Mouse (Mus musculus): ENCODE data around the gene Ddr1.

Gene Ddr1

GRCm38 (mm10) chr17:35691811-35692210 is 12.6 kb downstream of the Ddr1 start:
- DNase-seq, result no peak

GRCm38 (mm10) chr17:35689936-35690645 is 14.3 kb downstream of the Ddr1 start:
- DNase-seq, result no peak

DNA sequence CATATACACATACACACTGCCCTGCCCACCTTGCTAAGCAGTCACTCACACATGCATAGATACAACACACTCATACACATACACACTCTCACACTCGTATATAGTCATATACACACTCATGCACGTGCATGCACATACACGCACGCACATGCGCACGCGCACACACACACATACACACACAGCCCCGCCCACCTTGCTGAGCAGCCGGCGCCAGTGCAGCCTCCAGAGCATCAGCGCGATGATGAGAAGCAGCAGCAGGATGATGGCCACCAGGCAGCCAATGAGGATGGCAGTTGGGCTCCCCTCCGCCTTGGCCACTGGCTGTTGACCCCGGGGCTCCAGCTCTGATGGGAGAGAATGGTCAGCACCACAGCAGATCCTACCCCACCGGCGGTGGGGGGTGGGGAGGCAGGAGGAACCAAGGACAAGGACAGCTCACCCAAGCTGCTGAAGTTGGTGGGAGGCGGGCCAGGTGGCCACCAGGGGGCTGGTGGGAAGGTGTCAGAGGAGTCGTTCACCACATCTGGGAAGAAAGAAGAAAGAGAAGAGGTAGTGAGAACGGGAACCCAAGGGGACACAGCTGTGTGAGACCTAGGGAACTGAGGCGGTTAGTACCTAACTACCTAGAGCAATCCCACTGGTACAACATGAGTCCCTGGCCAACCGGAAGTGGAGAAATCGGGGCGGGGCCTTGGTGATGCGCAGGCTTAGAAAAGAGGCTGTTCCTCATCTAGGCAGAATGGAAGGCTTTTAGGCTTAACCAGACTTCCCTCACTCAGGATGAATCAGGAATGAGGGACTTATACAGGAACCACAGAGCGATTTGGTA is 15.9 kb downstream of the Ddr1 start:
- no peak for DNase-seq

DNA sequence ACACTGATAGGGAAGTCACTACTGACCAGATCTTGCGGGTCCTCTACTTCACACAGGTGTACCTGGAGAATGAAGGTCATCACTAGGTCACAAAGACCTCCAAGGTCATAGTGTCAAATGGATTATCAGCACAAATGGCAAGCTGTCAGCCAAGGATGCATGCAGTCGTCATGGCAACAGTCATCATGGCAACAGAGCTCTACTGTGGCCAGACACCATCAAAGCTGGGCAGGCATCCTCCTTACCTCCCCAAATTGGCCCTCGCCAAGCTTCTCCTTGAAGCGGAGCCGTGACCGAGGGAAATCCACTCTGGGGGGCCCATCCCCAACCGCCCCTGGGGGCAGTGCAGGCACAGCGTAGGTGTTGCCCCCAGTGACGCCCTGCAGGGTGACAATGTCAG is 19.4 kb downstream of the Ddr1 start:
- DNase-seq, result no peak

DNA sequence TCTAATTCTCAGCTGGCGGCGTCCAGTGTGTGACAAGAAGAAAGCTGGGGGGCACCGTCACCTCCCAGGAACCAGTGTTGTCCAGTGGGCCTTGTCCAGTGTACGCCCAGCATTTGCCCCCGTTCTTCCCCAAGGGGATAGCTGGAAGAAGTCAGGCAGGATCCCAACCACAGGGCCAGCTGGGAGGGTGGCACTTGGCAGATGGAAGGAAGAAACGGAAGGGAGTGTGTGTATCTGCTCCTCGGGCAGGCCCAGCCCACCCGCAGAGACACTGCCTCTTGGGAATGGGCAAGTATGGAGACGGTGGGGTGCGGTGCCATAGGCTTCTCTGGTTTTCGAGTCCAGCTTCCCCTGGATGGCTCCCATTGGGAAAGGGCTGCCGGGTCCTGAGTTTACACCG is 22.4 kb downstream of the Ddr1 start:
- no peak for DNase-seq

- no peak for DNase-seq
These were observed 23.8 kb downstream of the Ddr1 start for GRCm38 (mm10) chr17:35680591-35680990.

GRCm38 (mm10) chr17:35673416-35674035 is 30.9 kb downstream of the Ddr1 start, which contains the start of gene Gtf2h4:
Gtf2h4 (minus strand) TSS chr17:35673739.
- peak; percentile 98 for DNase-seq

GRCm38 (mm10) chr17:35672527-35672926 is 31.9 kb downstream of the Ddr1 start:
- no peak for DNase-seq

DNA sequence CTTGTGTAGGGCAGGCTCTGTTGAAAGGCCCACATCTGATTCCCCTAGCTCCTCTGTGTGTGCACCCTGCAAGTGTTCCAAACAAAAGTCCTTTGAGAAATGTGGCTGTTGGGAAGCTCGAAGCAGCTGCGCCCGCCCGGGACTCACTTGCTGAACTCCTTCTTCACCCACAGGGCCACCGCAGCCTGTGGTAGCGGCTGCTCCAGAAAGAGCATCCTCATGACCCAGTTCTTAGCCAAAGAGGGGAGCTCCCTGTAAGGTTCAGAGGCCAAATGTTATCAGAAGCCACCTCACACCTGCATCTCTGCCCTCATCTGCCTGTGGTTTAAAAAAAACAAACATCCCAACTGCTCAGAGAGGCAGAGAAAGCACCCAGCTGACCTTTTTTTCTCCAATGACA is 32.6 kb downstream of the Ddr1 start:
- DNase-seq, result no peak

DNA sequence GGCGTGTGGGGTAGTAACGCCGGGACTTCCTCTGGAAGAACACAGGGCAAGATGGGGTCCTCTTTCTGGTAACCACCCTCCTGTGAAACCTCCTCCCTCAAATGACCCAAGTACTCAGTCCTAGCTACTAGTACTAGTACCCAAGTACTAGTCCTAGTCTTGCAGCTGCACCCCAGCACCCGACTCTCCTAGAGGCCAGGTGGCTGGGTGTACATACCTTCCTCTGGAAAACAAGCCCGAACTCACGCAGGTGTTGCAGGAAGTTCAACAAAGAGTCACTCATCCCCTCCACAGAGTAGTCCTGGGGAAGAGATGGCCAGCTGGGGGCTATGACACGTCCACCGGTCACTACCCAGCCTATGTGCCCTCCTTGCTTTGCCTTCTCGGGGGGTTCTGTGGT is 34.7 kb downstream of the Ddr1 start:
- no peak for DNase-seq

DNA sequence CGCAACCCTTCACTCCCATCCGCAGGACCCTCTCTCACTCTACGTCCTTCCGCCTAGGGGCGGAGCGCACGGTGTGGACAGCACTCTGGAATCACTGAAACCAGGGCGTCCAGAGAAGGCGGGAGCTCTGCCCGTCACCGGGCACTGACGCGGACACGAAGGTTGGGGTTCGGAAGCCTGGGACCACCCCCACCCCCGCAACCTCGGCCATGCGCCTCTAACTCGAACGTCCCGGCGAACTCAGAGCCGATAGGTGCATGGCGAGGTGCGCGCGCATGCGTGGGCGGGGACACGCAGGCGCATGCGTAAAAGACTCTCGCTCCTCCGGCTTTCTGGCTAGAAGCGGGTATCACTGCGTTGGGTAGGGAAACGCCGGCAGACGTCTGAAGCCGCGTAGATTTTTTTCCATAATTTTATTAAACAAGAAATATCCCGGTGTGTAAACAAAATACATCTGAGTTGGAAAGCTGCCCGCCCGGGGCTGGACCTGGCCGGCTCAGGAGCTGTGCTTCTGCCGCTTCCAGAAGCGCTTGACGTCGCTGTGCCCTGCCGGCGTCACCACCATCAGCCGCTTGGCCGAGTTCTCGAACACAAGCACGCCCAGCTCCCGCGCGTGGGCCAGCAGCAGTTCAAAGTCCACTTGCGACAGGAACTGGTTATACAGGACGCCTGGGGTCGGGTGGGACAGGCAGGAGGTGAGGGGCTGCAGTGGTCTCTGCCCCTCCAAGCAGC is 36.9 kb downstream of the Ddr1 start, which contains the start of gene Vars2:
Vars2 (minus strand) TSS at position 259 of the 732 bp plus-strand sequence.
- peak; percentile 98 for DNase-seq

DNA sequence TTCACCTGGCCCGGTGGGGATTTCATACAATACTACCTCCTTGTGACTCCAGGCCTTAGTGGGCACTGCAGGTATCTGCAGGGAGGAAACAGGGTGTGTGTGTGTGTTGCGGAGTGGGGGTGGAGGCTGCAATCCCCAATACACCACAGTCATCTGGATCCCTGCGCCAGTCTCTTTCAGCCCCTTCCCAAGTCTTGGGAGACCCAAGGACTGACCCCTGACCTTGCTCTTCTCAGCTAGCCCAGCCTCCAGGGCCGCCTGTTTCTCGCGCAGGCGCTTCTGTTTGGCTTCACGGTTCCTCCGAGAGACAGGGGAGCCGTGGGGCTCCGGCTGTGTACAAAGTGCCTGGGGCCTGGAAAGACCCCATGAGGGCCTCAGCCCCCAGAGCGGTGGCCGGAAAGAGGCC is 37.6 kb downstream of the Ddr1 start:
- DNase-seq, result no peak

- DNase-seq, result peak; percentile 57
These were observed 38.4 kb downstream of the Ddr1 start for GRCm38 (mm10) chr17:35665957-35666515.

DNA sequence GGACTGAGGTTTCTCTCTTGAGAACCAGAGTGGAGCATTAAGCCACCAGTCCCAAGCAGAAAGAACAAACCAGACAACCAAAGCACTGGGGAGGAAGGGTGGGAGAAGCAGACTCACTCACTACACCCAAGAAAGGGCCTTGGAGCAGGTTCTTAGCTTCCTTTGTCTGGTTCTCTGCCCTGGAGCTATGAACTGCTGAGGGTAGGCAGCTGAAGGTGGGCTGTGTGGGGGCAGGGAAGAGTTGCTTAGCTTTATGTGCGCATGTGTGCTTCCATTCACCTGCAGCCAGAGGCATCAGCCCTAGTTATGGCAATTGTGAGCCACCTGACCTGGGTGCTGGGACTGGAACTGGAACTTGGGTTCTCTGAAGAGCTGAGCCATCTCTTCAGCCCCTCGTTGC is 51.3 kb downstream of the Ddr1 start:
- DNase-seq, result no peak

DNA sequence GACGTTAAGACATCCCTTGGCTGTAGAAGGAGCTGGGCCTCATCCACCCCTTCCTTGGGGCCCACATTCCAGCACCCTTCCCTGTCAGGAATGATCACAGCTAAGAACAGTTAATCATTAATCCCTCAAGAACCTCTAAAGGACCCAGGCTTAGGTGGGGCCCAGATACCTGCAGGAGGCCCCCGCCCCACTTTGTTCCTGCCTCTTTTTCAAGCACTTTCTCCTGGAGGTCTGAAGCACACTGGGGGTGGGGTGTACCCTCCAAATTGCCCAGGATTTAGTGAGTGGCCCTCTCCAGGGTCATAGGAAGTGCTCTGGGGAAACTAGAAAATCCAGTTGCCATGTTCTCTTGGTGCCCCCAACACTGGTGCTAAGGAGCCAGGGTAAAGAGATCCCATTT is 55.0 kb downstream of the Ddr1 start:
- DNase-seq, result peak; percentile 49

DNA sequence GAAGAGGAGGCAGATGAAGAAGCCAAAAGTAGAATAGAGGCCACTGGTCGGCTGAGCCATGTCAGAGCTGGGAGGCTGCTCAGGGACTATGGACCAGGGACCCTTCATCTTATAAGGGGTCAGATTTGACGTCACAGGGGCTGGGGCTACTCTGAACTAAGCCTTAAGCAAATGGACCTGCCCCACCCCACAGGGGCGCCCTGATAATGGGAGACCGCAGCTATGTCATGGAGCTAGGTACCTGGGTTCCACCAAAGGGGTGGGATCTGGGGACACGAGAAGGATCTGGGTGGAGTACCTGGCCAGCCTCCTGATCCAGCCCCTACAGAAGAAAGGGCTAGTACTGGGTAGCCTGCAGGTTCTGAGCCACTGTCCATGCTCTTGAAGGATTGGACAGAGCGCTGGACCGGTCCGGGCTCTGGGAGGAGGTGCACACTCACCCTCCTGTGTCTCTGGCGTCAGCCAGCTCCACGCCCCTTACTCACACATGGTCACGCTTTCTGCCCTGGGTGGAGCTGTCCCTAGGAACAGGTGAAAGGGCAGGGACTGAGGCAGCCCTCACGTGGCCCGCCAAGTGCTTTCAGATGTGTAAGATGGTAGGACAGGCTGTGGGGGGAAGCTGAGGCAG is 60.7 kb downstream of the Ddr1 start, which contains the start of gene Mucl3:
Mucl3 (minus strand) TSS at position 87 of the 628 bp plus-strand sequence.
- DNase-seq, result no peak

DNA sequence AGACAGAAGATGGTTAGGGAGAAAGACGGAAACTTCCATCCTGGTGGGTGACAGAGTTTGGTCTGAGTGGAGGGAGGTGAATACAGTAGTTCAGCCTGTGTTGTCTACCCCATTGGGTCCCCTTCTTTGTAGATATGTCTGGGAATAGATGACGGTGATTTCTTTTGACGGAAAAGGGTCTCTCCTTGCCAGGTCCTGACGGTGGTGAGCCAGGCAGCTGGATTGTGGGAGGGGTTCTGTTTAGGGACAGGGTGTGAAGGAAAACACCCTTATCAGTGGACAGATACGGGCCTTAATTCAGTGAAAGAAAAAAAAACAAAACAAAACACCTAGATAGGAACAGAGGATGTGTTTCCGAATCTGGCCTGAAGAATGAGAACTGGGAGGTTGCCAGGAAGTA is 65.1 kb downstream of the Ddr1 start:
- DNase-seq, result no peak

GRCm38 (mm10) chr17:35638475-35639190 is 65.8 kb downstream of the Ddr1 start:
- DNase-seq, result peak; percentile 73

GRCm38 (mm10) chr17:35636363-35636762 is 68.1 kb downstream of the Ddr1 start:
- peak; percentile 37 for DNase-seq

GRCm38 (mm10) chr17:35635699-35636111 is 68.7 kb downstream of the Ddr1 start:
- DNase-seq, result peak; percentile 80

DNA sequence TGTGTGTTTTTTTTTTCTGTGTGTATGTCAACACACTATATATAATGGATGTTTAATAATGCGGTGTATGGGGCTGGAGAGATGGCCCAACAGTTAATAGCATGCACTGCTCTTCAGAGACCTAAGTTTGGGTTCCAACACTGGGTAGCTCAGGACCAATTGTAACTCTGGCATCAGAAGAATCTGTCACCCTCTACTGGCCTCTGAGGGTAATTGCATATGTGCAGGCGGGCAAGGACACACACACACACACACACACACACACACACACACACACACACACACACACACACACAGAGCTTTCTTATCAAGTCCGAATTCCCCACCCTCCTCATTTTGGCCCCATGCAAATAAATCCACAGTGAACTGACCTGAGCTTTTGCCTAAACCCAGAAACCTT is 69.2 kb downstream of the Ddr1 start:
- DNase-seq, result no peak
